Mouse (Mus musculus): ENCODE results near the gene Adamts5.

Gene Adamts5

GRCm38 (mm10) chr16:85901581-85901910 lies at the start of gene Adamts5:
TSS of gene Adamts5 (minus strand) at chr16:85901828.
- no peak for DNase-seq (ENCODE audit: low spot score in 2 of 2)

GRCm38 (mm10) chr16:85950356-85950755 lies 48.7 kb upstream of the Adamts5 start:
- DNase-seq (ENCODE audit: low spot score in 2 of 2): no peak

- no peak for DNase-seq (ENCODE audit: low spot score in 2 of 2)
Measured at GRCm38 (mm10) chr16:85926004-85926403, 24.4 kb upstream of the Adamts5 start.

- no peak for DNase-seq (ENCODE audit: low spot score in 2 of 2)
Measured at GRCm38 (mm10) chr16:85922454-85922853, 20.8 kb upstream of the Adamts5 start.

- no peak for DNase-seq (ENCODE audit: low spot score in 2 of 2)
Measured at GRCm38 (mm10) chr16:85920122-85920521, 18.5 kb upstream of the Adamts5 start.

- DNase-seq (ENCODE audit: low spot score in 2 of 2): no peak
Measured at GRCm38 (mm10) chr16:85900702-85901580, 687 bp downstream of the Adamts5 start.

- no peak for DNase-seq (ENCODE audit: low spot score in 2 of 2)
Measured at GRCm38 (mm10) chr16:85899790-85900587, 1.6 kb downstream of the Adamts5 start.

- DNase-seq (ENCODE audit: low spot score in 2 of 2): no peak
Measured at GRCm38 (mm10) chr16:85899301-85899721, 2.3 kb downstream of the Adamts5 start.

- DNase-seq (ENCODE audit: low spot score in 2 of 2): no peak
Measured at GRCm38 (mm10) chr16:85898816-85899215, 2.8 kb downstream of the Adamts5 start.

GRCm38 (mm10) chr16:85898391-85898790 lies 3.2 kb downstream of the Adamts5 start:
- DNase-seq (ENCODE audit: low spot score in 2 of 2): no peak

- no peak for DNase-seq (ENCODE audit: low spot score in 2 of 2)
Measured at GRCm38 (mm10) chr16:85897854-85898253, 3.8 kb downstream of the Adamts5 start.

GRCm38 (mm10) chr16:85895948-85896347 lies 5.7 kb downstream of the Adamts5 start:
- no peak for DNase-seq (ENCODE audit: low spot score in 2 of 2)

GRCm38 (mm10) chr16:85889778-85890177 lies 11.8 kb downstream of the Adamts5 start:
- no peak for DNase-seq (ENCODE audit: low spot score in 2 of 2)

- no peak for DNase-seq (ENCODE audit: low spot score in 2 of 2)
Measured at GRCm38 (mm10) chr16:85887289-85888051, 14.2 kb downstream of the Adamts5 start.

- DNase-seq (ENCODE audit: low spot score in 2 of 2): no peak
Measured at GRCm38 (mm10) chr16:85879075-85879474, 22.6 kb downstream of the Adamts5 start.

- DNase-seq (ENCODE audit: low spot score in 2 of 2): no peak
Measured at GRCm38 (mm10) chr16:85874141-85874540, 27.5 kb downstream of the Adamts5 start.

GRCm38 (mm10) chr16:85871971-85872370 lies 29.7 kb downstream of the Adamts5 start:
- DNase-seq (ENCODE audit: low spot score in 2 of 2): no peak

GRCm38 (mm10) chr16:85871248-85871647 lies 30.4 kb downstream of the Adamts5 start:
- DNase-seq (ENCODE audit: low spot score in 2 of 2): no peak

- DNase-seq (ENCODE audit: low spot score in 2 of 2): no peak
Measured at GRCm38 (mm10) chr16:85864691-85865389, 36.8 kb downstream of the Adamts5 start.

GRCm38 (mm10) chr16:85854505-85854904 lies 47.1 kb downstream of the Adamts5 start:
- DNase-seq (ENCODE audit: low spot score in 2 of 2): no peak

GRCm38 (mm10) chr16:85827066-85827465 lies 74.6 kb downstream of the Adamts5 start:
- DNase-seq (ENCODE audit: low spot score in 2 of 2): no peak

Data from natural killer cell, adult 2 months (primary cell).